Mouse (Mus musculus): Measurements from ENCODE around the gene Arfgef2.

DNA sequence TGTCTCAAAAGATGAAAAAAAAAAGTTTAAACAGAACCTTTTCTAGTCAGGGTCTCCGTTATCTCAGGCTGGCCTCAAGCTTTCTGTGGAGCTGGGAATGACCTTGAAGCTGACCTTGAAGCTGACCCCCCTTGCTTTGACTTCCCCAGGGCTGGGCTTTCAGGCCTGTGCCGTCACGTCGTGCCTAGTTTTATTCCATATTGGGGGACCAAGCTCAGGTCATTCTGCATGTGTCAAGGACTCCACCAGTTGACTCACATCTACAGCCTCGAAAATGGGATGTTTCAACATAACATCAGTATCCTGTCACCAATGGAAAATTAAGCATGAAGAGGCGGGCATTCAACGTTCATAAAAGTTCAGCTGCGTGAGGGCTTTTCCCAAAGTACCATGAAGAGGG is 25.4 kb upstream of the Arfgef2 start:
- TF ChIP-seq FLI1 (IDR thresholded peaks at IDR 0.05; ENCODE audit: low read length) (no peak), GATA1 (IDR thresholded peaks at IDR 0.05; ENCODE audit: borderline replicate concordance, low read length) (no peak)
